Mouse (Mus musculus) liver, postnatal 0 days (tissue): ENCODE results near the gene Rhbdf2. TPM values are rescaled to one million over a fixed set of nuclear protein-coding genes. Genes with fewer than 3 reads are reported as not detected.

ENCODE experiments used
- ATAC-seq: fragments of 200-750 bp; cut with Nextera tagmentation; 2 replicates; pipeline ENCODE4 v1.8.0; 2017; ENCODE audit warnings: mild to moderate bottlenecking, moderate library complexity
- DNase-seq: peaks from one replicate; pipeline ENCODE4 v3.0.0-alpha.2; 2016
- H3K27ac ChIP-seq: fragments of 300-500 bp; sonication (generic); 2 replicates; pipeline ENCODE4 v1.5.1; 2014; ENCODE audit warnings: antibody characterized with exemption, moderate library complexity, mild to moderate bottlenecking, low read depth
- H3K27me3 ChIP-seq: fragments of 300-500 bp; sonication (generic); 2 replicates; pipeline ENCODE4 v1.6.1; 2014; ENCODE audit warnings: low read length, control low read depth, mixed read lengths; ENCODE audit not compliant: insufficient read depth
- H3K36me3 ChIP-seq: fragments of 300-500 bp; sonication (generic); replicated peaks from 2 replicates; pipeline ENCODE4 v1.6.1; 2014; ENCODE audit warnings: mild to moderate bottlenecking, control low read depth, low read length, moderate library complexity, mixed read lengths; ENCODE audit not compliant: insufficient read depth
- H3K4me1 ChIP-seq: fragments of 300-500 bp; sonication (generic); 2 replicates; pipeline ENCODE4 v1.6.1; 2014; ENCODE audit warnings: antibody characterized with exemption, mild to moderate bottlenecking, control low read depth; ENCODE audit not compliant: insufficient read depth
- H3K4me2 ChIP-seq: fragments of 300-500 bp; sonication (generic); 2 replicates; pipeline ENCODE4 v1.6.1; 2014; ENCODE audit warnings: low read depth, mild to moderate bottlenecking, low read length, moderate library complexity, mixed read lengths
- H3K4me3 ChIP-seq: fragments of 300-500 bp; sonication (generic); 2 replicates; pipeline ENCODE4 v1.5.1; 2014; ENCODE audit warnings: low read depth, low read length
- H3K9ac ChIP-seq: fragments of 300-500 bp; sonication (generic); replicated peaks from 2 replicates; pipeline ENCODE4 v1.6.1; 2014; ENCODE audit warnings: mild to moderate bottlenecking, moderate library complexity
- H3K9me3 ChIP-seq: fragments of 300-500 bp; sonication (generic); 2 replicates; pipeline ENCODE4 v1.6.1; 2016; ENCODE audit warnings: mild to moderate bottlenecking, control low read depth, low read length, mixed read lengths
- CTCF ChIP-seq: sonication (generic); IDR thresholded peaks from 2 replicates; pipeline ENCODE4 v1.5.1; 2016; ENCODE audit warnings: antibody characterized with exemption, low read depth
- EP300 ChIP-seq: IDR thresholded peaks from 2 replicates; pipeline ENCODE4 v1.6.1; 2016; ENCODE audit warnings: antibody characterized with exemption, low read depth, mild to moderate bottlenecking
- WGBS: fragments of 180-500 bp; shearing (Covaris S2); extraction: QIAGEN DNeasy Blood & Tissue Kit; methylation state at CpG from one replicate; pipeline ENCODE4 v1.1.7; 2014; ENCODE audit not compliant: insufficient replicate concordance; 5-methylcytosine and 5-hydroxymethylcytosine counted together
- polyA plus RNA-seq: library from polyadenylated mRNA; unstranded; fragments of >200 nt; fragmentation: Nextera tagmentation; extraction: Ambion mirVana; gene quantifications from 2 replicates; pipeline ENCODE4 v1.2.1, GENCODE M21; 2015

Gene Rhbdf2
- polyA plus RNA-seq, 1 experiment from 2014 or later: 4.9 TPM

DNA sequence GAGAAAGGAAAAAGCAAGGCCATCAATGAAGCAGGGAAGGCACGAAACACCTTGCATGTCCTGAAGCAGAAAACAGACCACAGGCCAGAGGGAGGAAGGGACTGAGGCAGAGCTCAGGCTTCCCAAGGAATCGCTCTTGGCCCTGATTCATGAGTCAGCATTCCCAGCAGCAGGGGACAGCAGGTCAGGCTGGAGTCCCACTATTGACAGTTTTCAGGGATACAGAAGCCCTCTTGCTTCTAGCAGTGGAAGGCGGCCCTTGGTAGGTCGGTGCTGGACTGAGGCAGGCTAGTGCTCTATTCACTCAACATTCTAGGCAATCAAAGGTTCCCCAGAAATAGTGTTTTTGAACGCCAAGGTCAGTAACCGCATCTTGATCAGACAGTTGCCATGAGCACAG is 52.3 kb downstream of the Rhbdf2 start:
- TF ChIP-seq EP300 (no peak), CTCF (no peak)
- no peak overlapping the region for H3K4me3 ChIP-seq

DNA sequence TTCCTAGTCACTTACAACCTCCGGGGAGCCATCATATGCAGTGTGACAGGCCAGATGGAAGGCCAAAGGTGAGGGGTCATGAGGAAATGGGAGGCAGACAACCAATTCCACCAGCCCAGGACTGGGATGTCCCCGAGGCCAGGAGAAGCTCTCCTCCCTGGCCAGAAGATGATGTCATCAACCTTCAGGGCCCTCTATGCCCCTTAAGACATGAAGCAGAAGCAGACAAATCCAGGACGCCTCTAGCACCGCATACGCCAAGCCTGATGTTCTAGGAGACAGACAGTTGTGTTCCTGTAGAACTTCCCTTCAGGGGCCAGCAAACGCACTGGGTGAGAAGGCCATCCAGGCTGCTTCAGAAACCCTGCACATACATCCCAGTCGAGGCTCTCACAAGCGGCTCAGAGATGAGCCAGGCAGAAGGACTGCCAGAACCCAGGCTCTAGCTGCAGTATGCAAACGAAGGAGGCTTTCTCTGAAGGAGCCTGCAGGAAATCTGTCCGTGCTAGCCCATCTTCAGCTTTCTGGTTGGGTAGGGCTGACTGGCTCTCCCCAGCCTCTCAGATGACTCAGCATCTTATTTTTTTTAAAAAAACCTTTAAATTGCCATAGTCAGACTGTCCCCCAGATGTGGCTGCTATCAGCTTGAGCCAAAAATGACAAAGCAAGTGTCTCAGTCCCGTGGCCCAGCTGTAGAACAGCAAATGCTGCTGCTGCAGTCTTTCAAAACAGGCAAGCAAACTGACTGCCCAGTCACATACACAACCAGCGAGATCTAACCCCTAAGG is 53.9 kb downstream of the Rhbdf2 start:
- ATAC-seq (peak; percentile 83), DNase-seq (peak; percentile 52)
- 34% methylated on average over 12 of the region's 12 CpGs for WGBS
- TF ChIP-seq EP300 (peak; percentile 94), CTCF (no peak)
- peak overlapping the region; percentile 69 for H3K9ac ChIP-seq
- peak overlapping the region; percentile 71 for H3K4me2 ChIP-seq
- H3K27ac ChIP-seq: peak overlapping the region; percentile 93
- H3K9me3 ChIP-seq: no peaks in the 10 kb centered on the region
- H3K27me3 ChIP-seq: no peaks in the 10 kb centered on the region
- H3K4me1 ChIP-seq: peaks cover 50% of the 10 kb centered on the region
- H3K4me3 ChIP-seq: peak overlapping the region; percentile 27
- 0 out of 2 replicates have a peak, but pooled peaks cover 6% of the 10 kb centered on the region for H3K36me3 ChIP-seq

More for the DNA sequence above, 52.3 kb downstream of the Rhbdf2 start:
- peak overlapping the region; percentile 93; the same call in 1 of the 2 replicates for H3K27ac ChIP-seq
- no peak for ATAC-seq
- peak overlapping the region; percentile 71 for H3K4me2 ChIP-seq
- H3K4me1 ChIP-seq: peaks cover 55% of the 10 kb centered on the region
- H3K36me3 ChIP-seq: peaks cover 15% of the 10 kb centered on the region; the same call in 1 of the 2 replicates
- no peaks in the 10 kb centered on the region for H3K27me3 ChIP-seq
- DNase-seq: no peak
- peak overlapping the region; percentile 35 for H3K9ac ChIP-seq
- WGBS: 83% methylated on average over 6 of the region's 6 CpGs
- H3K9me3 ChIP-seq: no peaks in the 10 kb centered on the region

DNA sequence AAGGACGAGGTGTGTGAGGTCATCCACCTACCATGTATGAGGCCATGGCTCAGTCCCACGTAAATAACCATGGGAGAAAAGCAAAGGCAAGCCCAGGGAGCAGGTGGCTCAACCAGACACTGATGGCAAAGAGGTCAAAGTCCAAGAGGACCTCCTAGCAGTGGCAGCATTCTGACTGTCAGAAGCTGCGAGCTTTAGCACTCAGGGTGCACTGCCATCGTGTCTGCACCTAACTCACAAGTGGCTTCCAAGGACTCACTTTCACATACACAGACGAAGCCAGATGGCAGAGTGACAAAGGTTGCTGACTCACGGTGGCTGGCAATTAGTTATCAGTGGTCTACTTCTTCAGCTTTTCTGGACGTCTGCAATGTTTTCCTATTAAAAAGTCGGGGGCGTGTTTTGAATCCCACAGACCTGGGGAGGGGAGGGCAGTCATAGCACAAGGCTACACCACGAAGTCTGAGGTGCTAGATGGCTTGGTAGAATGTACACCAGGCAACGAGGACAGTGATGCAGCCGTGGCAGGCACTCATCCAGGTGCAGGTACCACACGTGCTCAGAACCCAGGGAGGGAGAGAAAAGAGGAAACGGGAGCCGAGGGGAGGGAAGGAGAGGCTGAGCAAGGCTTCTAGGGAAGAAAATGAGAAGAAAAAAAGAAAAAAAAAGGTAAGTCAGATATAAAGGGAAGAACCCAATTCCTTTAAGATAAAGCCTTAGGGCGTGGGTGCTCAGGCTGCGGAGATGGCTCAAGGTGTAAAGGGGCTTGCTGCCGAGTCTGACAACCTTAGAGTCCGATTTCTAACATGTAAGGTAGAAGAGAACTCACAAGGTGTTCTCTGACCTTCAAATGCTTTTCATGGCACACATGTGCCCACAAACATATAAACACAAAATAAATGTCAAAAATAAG is 54.8 kb downstream of the Rhbdf2 start:
- Histone ChIP-seq H3K4me3 (peak overlapping the region; percentile 27), H3K27ac (peak overlapping the region; percentile 93), H3K9ac (peak overlapping the region; percentile 69), H3K4me2 (peak overlapping the region; percentile 71), H3K4me1 (peaks cover 50% of the 10 kb centered on the region), H3K27me3 (no peaks in the 10 kb centered on the region), H3K9me3 (no peaks in the 10 kb centered on the region), H3K36me3 (0 out of 2 replicates have a peak, but pooled peaks cover 6% of the 10 kb centered on the region)
- peak; percentile 90 for TF ChIP-seq EP300
- TF ChIP-seq CTCF: no peak
- ATAC-seq (peak; percentile 73), DNase-seq (peak; percentile 80)
- 41% methylated on average over 19 of the region's 19 CpGs for WGBS

DNA sequence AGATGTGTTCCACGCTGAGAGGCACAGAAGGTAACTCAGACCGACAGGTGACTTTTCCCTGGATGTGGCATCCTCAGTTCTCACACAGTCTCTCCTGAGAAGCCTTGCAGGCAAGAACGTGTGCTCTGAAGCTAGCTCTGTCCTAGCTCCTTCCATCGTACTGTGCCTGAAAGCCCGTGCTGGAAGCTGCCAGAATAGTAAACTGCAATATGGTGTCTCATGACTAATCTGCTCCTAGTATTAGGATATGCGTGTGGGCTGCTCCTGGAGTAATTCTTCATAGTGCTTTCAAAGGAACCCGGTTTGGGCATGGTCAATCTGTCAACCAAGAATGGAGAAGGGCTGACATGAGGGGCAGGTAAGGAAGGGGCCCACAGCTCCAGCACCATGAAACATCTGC is 56.0 kb downstream of the Rhbdf2 start:
- no peaks in the 10 kb centered on the region for H3K27me3 ChIP-seq
- H3K27ac ChIP-seq: no peak overlapping the region
- WGBS: 89% methylated on average over 7 of the region's 7 CpGs
- H3K9ac ChIP-seq: peak overlapping the region; percentile 6; the same call in 1 of the 2 replicates
- no peak overlapping the region for H3K4me3 ChIP-seq
- no peak for TF ChIP-seq EP300
- TF ChIP-seq CTCF: no peak
- H3K36me3 ChIP-seq: 0 out of 2 replicates have a peak, but pooled peaks cover 6% of the 10 kb centered on the region
- no peak for DNase-seq
- H3K9me3 ChIP-seq: no peaks in the 10 kb centered on the region
- no peak for ATAC-seq
- peaks cover 47% of the 10 kb centered on the region for H3K4me1 ChIP-seq
- no peak overlapping the region for H3K4me2 ChIP-seq

DNA sequence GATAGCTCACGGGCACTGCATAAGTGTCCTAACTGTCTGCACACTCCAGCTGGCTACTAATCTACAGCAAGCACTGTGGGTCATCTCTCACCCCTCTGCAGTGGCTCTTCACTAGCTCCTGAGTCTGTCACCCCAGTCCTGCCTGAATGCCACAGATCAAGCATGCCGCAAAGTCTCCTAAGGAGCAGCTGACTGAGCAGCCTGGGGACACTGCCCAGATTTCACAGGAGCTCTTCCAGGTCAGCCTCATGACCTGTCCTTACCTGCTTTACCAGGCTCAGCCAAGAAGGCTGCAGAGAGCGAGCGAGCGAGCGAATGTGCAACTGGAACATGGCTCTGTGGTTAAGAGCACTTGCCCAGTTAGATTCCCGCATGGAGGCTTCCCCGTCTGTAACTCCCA is 59.3 kb downstream of the Rhbdf2 start:
- Histone ChIP-seq H3K9me3 (no peaks in the 10 kb centered on the region), H3K27me3 (no peaks in the 10 kb centered on the region), H3K27ac (no peak overlapping the region), H3K4me1 (peaks cover 26% of the 10 kb centered on the region), H3K9ac (no peak overlapping the region), H3K36me3 (peaks cover 8% of the 10 kb centered on the region; the same call in 1 of the 2 replicates), H3K4me2 (no peak overlapping the region), H3K4me3 (no peak overlapping the region)
- 96% methylated on average over 8 of the region's 8 CpGs for WGBS
- DNase-seq (no peak), ATAC-seq (no peak)
- TF ChIP-seq EP300: no peak
- no peak for TF ChIP-seq CTCF
